Mouse (Mus musculus): Measurements from ENCODE around the gene Kcnk2.

- TF ChIP-seq CTCF (IDR thresholded peaks at IDR 0.05; ENCODE audit: low read depth) = no peak
- TF ChIP-seq EP300 (optimal IDR thresholded peaks at IDR 0.05) = no peak
Observed at GRCm38 (mm10) chr1:189304988-189305522, 97.0 kb downstream of the Kcnk2 start.

Measured in stomach, postnatal 0 days (tissue).